Mouse (Mus musculus) liver, embryonic 14.5 days (tissue): ENCODE measurements around the gene Ccn5.
A peak's percentile ranks its signal among the peaks of the same experiment; 100 is the strongest.

ENCODE experiments used
- CTCF ChIP-seq: IDR thresholded peaks from 2 replicates; pipeline ENCODE4 v1.5.1; 2016; ENCODE audit warnings: antibody characterized with exemption, low read depth, control low read depth
- EP300 ChIP-seq: IDR thresholded peaks from 2 replicates; pipeline ENCODE4 v1.6.1; 2016; ENCODE audit warnings: antibody characterized with exemption, low read depth

- TF ChIP-seq CTCF (peak; percentile 95), EP300 (no peak)
Measured at GRCm38 (mm10) chr2:163823248-163823647, 2.6 kb downstream of the Ccn5 start.
